Mouse (Mus musculus) brain, adult 2 months (tissue): Measurements from ENCODE around the gene Hspbp1.

Experiments used
- DNase-seq: peaks from one replicate; pipeline ENCODE4 v3.0.0; 2011; ENCODE audit warnings: low read depth, low spot score

The Hspbp1 gene

GRCm38 (mm10) chr7:4631031-4631430 lies 53.8 kb downstream of the Hspbp1 start, which contains the start of gene Tmem86b:
TSS of gene Tmem86b (minus strand) at chr7:4631422.
- DNase-seq: no peak

DNA sequence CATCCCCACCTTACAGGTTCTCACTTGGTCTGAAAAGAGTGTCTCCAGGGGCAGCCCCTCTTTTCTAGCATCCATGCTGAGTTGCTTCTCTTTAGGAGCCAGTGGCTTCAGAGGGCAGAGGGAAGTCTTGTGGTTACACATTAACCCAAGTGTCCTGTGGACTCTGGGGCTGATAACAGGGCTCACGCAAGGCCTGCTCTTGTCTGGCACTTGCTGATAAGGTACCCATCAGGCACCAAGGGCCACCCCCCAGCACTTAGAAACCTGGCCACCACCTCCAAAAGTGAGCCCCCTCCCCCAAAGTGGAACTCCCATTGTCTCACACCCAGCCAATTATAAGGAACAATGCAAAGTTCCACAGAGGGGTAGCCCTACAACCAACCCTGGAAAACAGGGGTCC lies 54.7 kb downstream of the Hspbp1 start:
- DNase-seq: no peak

GRCm38 (mm10) chr7:4629586-4629985 lies 55.3 kb downstream of the Hspbp1 start:
- DNase-seq: no peak

DNA sequence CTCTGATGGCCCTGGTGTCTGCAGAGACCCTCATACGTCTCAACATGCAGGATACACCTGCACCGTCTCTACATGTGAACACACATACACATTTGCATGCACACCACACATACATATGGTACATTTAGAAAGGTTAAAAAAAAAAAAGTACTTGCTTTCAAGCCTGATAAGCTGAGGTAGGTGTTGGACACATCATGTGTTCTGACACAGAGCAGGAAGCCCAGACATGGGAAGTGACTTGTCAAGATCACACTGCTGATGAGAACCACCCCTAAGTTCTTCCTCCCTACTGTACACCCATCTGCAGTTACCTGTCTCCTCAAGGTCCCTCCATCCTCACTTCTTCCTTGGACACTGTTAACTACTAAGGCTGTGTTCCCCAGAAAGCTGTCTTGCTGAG lies 58.9 kb downstream of the Hspbp1 start:
- no peak for DNase-seq

- DNase-seq: peak; percentile 48
Measured at GRCm38 (mm10) chr7:4624343-4624742, 60.5 kb downstream of the Hspbp1 start.

- peak; percentile 82 for DNase-seq
Measured at GRCm38 (mm10) chr7:4623544-4624189, 61.2 kb downstream of the Hspbp1 start.

DNA sequence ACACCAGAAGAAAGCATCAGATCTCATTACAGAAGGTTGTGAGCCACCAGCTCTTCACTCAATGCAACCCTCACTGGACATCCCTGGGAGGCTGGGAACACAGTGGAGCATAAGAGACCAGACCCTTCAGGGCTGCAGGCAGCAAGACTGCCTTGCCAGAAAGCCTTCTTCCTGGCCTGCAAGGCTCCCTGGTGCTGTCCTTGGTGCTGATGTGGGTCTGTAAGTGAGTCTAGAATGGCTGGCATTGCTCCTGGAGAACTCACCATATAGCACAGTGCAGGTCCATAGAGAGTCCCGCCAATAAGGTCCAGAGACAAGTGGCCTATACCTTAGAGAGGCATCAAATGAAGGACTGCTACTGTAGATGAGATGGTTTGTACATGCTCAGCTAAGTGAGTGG lies 64.9 kb downstream of the Hspbp1 start:
- no peak for DNase-seq

GRCm38 (mm10) chr7:4613740-4614403 lies 71.0 kb downstream of the Hspbp1 start:
- no peak for DNase-seq

- peak; percentile 59 for DNase-seq
Measured at GRCm38 (mm10) chr7:4612956-4613355, 71.9 kb downstream of the Hspbp1 start.

GRCm38 (mm10) chr7:4612386-4612785 lies 72.5 kb downstream of the Hspbp1 start:
- no peak for DNase-seq

DNA sequence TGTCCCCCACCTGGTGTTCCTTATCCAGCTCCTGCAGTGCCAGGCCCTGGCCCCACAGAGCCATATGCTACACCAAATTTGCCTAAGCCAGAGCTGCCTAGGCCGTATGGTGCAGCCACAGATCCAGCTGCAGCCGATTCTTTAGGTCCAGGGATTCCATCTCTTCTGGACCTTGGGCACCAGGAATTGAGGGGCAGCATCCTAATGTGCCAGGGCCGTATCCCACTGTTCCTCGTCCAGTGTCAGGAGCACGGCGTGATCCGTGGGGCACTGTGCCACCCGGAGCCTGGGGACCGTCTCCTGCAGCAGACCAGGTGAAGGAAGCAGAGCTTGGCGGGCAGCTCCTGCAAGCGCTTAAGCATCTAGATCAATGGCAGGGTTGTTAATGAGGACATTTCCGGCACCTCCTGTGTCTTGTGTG lies 72.9 kb downstream of the Hspbp1 start:
- peak; percentile 90 for DNase-seq

DNA sequence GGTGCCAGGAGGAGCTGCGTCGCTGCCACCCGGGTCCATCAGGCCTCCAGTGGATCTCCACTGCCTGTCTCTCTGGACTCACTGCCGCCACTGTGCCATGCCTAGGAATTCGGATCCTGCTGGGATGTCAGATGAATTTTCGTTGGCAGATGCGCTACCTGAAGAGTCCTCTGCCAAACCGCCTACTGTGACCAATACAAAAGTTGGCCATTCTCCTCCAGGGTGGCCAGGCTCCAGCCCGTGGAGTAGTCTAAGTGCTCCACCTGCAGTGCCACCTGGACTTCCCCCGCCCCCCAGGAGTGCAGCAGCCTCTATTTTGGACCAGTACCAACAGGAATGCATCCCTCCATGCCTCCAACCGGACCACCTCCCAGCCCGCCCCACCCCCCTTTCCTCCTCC lies 73.4 kb downstream of the Hspbp1 start:
- DNase-seq: peak; percentile 89
